12 mouse cellular contexts compared by ENCODE assay signal in the genomic region with DNA sequence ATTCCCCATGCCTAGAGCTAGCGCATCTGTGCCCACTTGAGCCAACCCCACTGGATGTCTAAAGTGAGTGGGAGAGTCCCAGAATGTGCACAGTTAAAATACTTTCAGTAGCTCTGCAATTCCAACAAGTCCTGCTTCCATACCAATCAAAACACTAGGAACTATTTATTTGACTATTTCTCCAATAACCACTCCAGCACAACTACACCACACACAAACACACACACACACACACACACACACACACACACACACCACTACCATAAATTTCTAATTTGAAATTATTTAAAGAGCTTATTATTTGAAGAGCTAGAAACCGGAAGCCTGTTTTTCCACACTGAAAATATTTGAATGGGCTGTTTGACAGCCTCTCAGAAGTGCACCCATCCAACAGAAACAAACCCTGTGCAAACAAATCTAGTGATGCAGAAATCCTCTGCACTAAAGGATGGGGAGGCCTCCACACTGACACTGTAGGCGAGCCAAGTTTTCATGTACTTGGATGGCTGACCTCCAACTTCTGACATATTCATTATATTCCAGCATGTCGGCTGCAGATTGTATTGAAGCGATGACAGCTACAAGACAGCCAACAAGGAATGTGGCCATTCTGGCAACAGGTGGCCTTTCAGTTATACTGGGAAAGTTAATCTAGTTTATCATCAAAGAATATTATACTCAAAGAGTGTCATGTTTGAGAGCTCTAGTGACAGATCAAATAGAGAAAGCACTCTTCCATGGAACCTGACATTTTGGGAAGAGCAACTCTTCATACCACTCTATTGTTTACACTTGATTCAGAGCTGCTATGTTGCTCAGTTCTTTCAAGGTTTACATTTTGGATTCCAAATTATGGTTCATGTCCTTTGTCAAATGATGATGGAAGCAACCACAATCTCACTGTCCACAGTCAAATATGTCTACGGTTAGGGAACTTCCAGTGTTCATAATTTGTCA.
A peak's percentile ranks its signal among the peaks of the same experiment; 100 is the strongest.
DNase-seq lines count a peak whose midpoint lies in the region; ATAC-seq and TF ChIP-seq lines count a peak whose summit lies in the region.
"Had no signal": no experiment of that assay in that cellular context is flagged by ENCODE, and none has a peak within 500 bp of the region (broad histone marks: within the 10 kb centered on the region; RNA-seq: fewer than 3 reads in every experiment).

No protein-coding gene starts in this region.

- H3K4me3 ChIP-seq in embryonic facial prominence, embryonic 14.5 days (ENCODE audit: low read depth, low read length), result no peak overlapping the region
- H3K4me3 ChIP-seq in embryonic facial prominence, embryonic 10.5 days, result no peak overlapping the region
- no peak overlapping the region for H3K4me3 ChIP-seq in hindbrain, embryonic 15.5 days
- H3K4me3 ChIP-seq in hindbrain, embryonic 11.5 days (ENCODE audit: low read depth, low read length), result no peak overlapping the region
- H3K4me3 ChIP-seq in lung, embryonic 14.5 days (ENCODE audit: low read depth, low read length), result no peak overlapping the region
- H3K4me3 ChIP-seq: erythroblast, embryonic 14.5 days had no signal

- H3K36me3 ChIP-seq in embryonic facial prominence, embryonic 14.5 days (ENCODE audit: control insufficient read depth, insufficient read depth, low read length), result no peaks in the 10 kb centered on the region
- H3K36me3 ChIP-seq in embryonic facial prominence, embryonic 10.5 days (replicated peaks), result no peaks in the 10 kb centered on the region
- no peaks in the 10 kb centered on the region for H3K36me3 ChIP-seq in hindbrain, embryonic 15.5 days
- no peaks in the 10 kb centered on the region for H3K36me3 ChIP-seq in hindbrain, embryonic 11.5 days (ENCODE audit: control insufficient read depth, insufficient read depth, low read length)
- no peaks in the 10 kb centered on the region for H3K36me3 ChIP-seq in lung, embryonic 14.5 days (ENCODE audit: insufficient read depth)

- no peak overlapping the region for H3K9ac ChIP-seq in embryonic facial prominence, embryonic 14.5 days (ENCODE audit: low read depth, low read length)
- no peak overlapping the region for H3K9ac ChIP-seq in hindbrain, embryonic 15.5 days
- no peak overlapping the region for H3K9ac ChIP-seq in hindbrain, embryonic 11.5 days (ENCODE audit: low read depth, low read length)
- no peak overlapping the region for H3K9ac ChIP-seq in lung, embryonic 14.5 days

- 54% methylated on average over 6 of the region's 6 CpGs for WGBS in embryonic facial prominence, embryonic 14.5 days
- 86% methylated on average over 6 of the region's 6 CpGs for WGBS in embryonic facial prominence, embryonic 10.5 days
- WGBS in hindbrain, embryonic 15.5 days, result 62% methylated on average over 6 of the region's 6 CpGs
- 80% methylated on average over 6 of the region's 6 CpGs for WGBS in hindbrain, embryonic 11.5 days
- WGBS in lung, embryonic 14.5 days, result 28% methylated on average over 6 of the region's 6 CpGs

- ATAC-seq in embryonic facial prominence, embryonic 14.5 days (ENCODE audit: low read depth), result peak; percentile 83
- ATAC-seq in hindbrain, embryonic 15.5 days (ENCODE audit: low FRiP score, low read depth), result peak; percentile 56; the same call in 1 of the 2 replicates
- no peak for ATAC-seq in hindbrain, embryonic 11.5 days (ENCODE audit: low FRiP score)
- ATAC-seq in lung, embryonic 14.5 days (ENCODE audit: insufficient read depth), result peak; percentile 97

- H3K27me3 ChIP-seq in embryonic facial prominence, embryonic 14.5 days (replicated peaks; ENCODE audit: control insufficient read depth, insufficient read depth, low read length), result no peaks in the 10 kb centered on the region
- H3K27me3 ChIP-seq in embryonic facial prominence, embryonic 10.5 days (replicated peaks; ENCODE audit: low read depth, poor library complexity, severe bottlenecking), result 0 out of 2 replicates have a peak, but pooled peaks cover 6% of the 10 kb centered on the region
- H3K27me3 ChIP-seq in hindbrain, embryonic 15.5 days, result no peaks in the 10 kb centered on the region
- H3K27me3 ChIP-seq in hindbrain, embryonic 11.5 days (ENCODE audit: control insufficient read depth, insufficient read depth, low read length), result no peaks in the 10 kb centered on the region
- no peaks in the 10 kb centered on the region for H3K27me3 ChIP-seq in lung, embryonic 14.5 days (ENCODE audit: insufficient read depth, low read length)

- DNase-seq in embryonic facial prominence, embryonic 14.5 days (ENCODE audit: low spot score), result peak; percentile 94
- DNase-seq in embryonic facial prominence, embryonic 10.5 days (ENCODE audit: low spot score), result no peak
- no peak for DNase-seq in hindbrain, embryonic 11.5 days (ENCODE audit: low spot score)
- DNase-seq in lung, embryonic 14.5 days, result peak; percentile 88
- no peak for DNase-seq in lung, postnatal 25 days (ENCODE audit: low spot score)
- peak; percentile 2 for DNase-seq in fibroblast of lung, adult 2 months (ENCODE audit: low read depth)
- DNase-seq in spleen, postnatal 4 days (ENCODE audit: low spot score in 2 of 2), result no peak
- DNase-seq: gastrocnemius, postnatal 25 days; kidney, postnatal 36 days; spleen, adult 18-20 months had no signal

- no peak overlapping the region for H3K4me2 ChIP-seq in embryonic facial prominence, embryonic 14.5 days (ENCODE audit: low read depth, low read length)
- no peak overlapping the region for H3K4me2 ChIP-seq in hindbrain, embryonic 15.5 days
- no peak overlapping the region for H3K4me2 ChIP-seq in hindbrain, embryonic 11.5 days (replicated peaks; ENCODE audit: low read depth, low read length)
- H3K4me2 ChIP-seq in lung, embryonic 14.5 days, result no peak overlapping the region

- no peaks in the 10 kb centered on the region for H3K9me3 ChIP-seq in embryonic facial prominence, embryonic 14.5 days (ENCODE audit: control insufficient read depth, low read length)
- H3K9me3 ChIP-seq in embryonic facial prominence, embryonic 10.5 days, result no peaks in the 10 kb centered on the region
- H3K9me3 ChIP-seq in hindbrain, embryonic 15.5 days, result no peaks in the 10 kb centered on the region
- H3K9me3 ChIP-seq in hindbrain, embryonic 11.5 days (ENCODE audit: control insufficient read depth, low read length), result no peaks in the 10 kb centered on the region
- no peaks in the 10 kb centered on the region for H3K9me3 ChIP-seq in lung, embryonic 14.5 days (ENCODE audit: low read depth, low read length)

- no peak overlapping the region for H3K27ac ChIP-seq in embryonic facial prominence, embryonic 14.5 days (replicated peaks; ENCODE audit: low read depth, low read length)
- no peak overlapping the region for H3K27ac ChIP-seq in embryonic facial prominence, embryonic 10.5 days (replicated peaks)
- H3K27ac ChIP-seq in hindbrain, embryonic 15.5 days (replicated peaks), result no peak overlapping the region
- no peak overlapping the region for H3K27ac ChIP-seq in hindbrain, embryonic 11.5 days (ENCODE audit: low read depth, low read length)
- H3K27ac ChIP-seq in lung, embryonic 14.5 days (ENCODE audit: low read depth), result no peak overlapping the region

- peaks cover 3% of the 10 kb centered on the region; the same call in 1 of the 2 replicates for H3K4me1 ChIP-seq in embryonic facial prominence, embryonic 14.5 days (ENCODE audit: control insufficient read depth, insufficient read depth, low read length)
- no peaks in the 10 kb centered on the region for H3K4me1 ChIP-seq in embryonic facial prominence, embryonic 10.5 days
- no peaks in the 10 kb centered on the region for H3K4me1 ChIP-seq in hindbrain, embryonic 15.5 days (replicated peaks)
- H3K4me1 ChIP-seq in hindbrain, embryonic 11.5 days (replicated peaks; ENCODE audit: control insufficient read depth, insufficient read depth, low read length), result no peaks in the 10 kb centered on the region
- H3K4me1 ChIP-seq in lung, embryonic 14.5 days (ENCODE audit: insufficient read depth), result 0 out of 2 replicates have a peak, but pooled peaks cover 12% of the 10 kb centered on the region

- no peak for TF ChIP-seq CTCF in lung, embryonic 14.5 days (IDR thresholded peaks at IDR 0.05; ENCODE audit: low read depth)

Comparison
In these comparisons a context has a peak if more than half of its experiments do, and no peak if none do; other contexts are left out.
1. DNase-seq: peak in embryonic facial prominence, embryonic 14.5 days (single experiment), lung, embryonic 14.5 days (single experiment) and fibroblast of lung, adult 2 months (single experiment); none in embryonic facial prominence, embryonic 10.5 days (single experiment), hindbrain, embryonic 11.5 days (single experiment), lung, postnatal 25 days (single experiment) and spleen, postnatal 4 days (0 of 2).